Mouse (Mus musculus): Measurements from ENCODE around the gene Zfp955a. TPM values are rescaled to one million over a fixed set of nuclear protein-coding genes. Genes with fewer than 3 reads are reported as not detected.
"Not testable (repeated sequence)": the region's sequence is repeated elsewhere in the genome, so short reads cannot be mapped to it uniquely, and the experiment has no call there.

Zfp955a gene
- polyA plus RNA-seq (2014; fragmentation: Nextera tagmentation; extraction: Ambion mirVana): 18.9 and 20.0 TPM in 2 replicates

DNA sequence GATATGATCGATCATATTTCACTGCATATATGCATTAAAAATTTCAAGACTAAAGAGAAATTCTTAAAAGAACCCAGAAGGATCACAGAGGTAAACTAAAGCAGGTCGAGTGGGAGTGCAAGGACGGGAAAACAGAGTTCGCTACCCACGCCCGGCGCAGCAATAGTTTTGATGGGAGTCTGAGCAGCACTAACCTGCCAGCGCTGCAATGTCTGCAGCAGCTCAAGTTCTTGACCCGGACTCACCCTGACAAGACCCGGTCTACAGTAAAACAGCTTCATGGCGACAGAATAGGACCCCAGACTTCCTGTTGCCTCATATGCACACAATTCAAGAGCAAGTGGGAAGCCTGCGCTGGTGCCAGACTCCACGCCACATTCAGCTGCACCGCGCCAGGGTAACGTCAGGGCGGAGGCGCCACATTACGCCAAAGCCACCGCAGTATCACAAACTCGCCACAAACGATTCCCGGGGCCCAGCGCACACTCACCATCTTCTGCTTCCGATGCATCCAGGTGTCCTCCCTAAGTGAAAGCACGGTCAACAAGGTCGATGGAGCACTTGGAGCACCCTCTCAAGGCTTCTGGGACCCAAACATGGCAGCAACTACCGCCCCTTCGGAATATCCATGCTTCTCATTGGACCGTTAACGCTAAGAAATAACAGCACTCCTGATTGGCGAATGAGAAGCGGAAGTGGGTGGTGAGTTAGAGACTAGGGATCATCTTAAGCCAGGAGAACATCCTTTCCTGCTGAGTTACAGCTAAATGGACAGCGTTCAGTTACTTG is at the start of gene Zfp955a:
Zfp955a (minus strand) TSS at position 616 of the 789 bp plus-strand sequence.
- not testable (repeated sequence) for H3K27ac ChIP-seq (ENCODE audit: low read depth); H3K9me3 ChIP-seq (ENCODE audit: low read depth, low read length); H3K27me3 ChIP-seq (ENCODE audit: insufficient read depth, low read length); H3K4me1 ChIP-seq (ENCODE audit: insufficient read depth); DNase-seq; H3K9ac ChIP-seq; H3K36me3 ChIP-seq (ENCODE audit: insufficient read depth); H3K4me3 ChIP-seq (ENCODE audit: low read depth, low read length)
- WGBS: 29% methylated on average over 1 of the region's 34 CpGs
- peak within 1 kb of the TSS; percentile 23; the same call in 1 of the 2 replicates for H3K4me2 ChIP-seq
- peak; percentile 100 for ATAC-seq (ENCODE audit: insufficient read depth)

DNA sequence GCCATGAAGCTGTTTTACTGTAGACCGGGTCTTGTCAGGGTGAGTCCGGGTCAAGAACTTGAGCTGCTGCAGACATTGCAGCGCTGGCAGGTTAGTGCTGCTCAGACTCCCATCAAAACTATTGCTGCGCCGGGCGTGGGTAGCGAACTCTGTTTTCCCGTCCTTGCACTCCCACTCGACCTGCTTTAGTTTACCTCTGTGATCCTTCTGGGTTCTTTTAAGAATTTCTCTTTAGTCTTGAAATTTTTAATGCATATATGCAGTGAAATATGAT is 34.9 kb upstream of the Zfp955a start:
- not testable (repeated sequence) for ATAC-seq (ENCODE audit: insufficient read depth); H3K27ac ChIP-seq (ENCODE audit: low read depth); H3K4me3 ChIP-seq (ENCODE audit: low read depth, low read length); DNase-seq; H3K4me1 ChIP-seq (ENCODE audit: insufficient read depth); H3K27me3 ChIP-seq (ENCODE audit: insufficient read depth, low read length); H3K36me3 ChIP-seq (ENCODE audit: insufficient read depth); H3K9ac ChIP-seq; H3K9me3 ChIP-seq (ENCODE audit: low read depth, low read length); H3K4me2 ChIP-seq
- WGBS: no CpG with 5 or more reads among the region's 9 CpGs

DNA sequence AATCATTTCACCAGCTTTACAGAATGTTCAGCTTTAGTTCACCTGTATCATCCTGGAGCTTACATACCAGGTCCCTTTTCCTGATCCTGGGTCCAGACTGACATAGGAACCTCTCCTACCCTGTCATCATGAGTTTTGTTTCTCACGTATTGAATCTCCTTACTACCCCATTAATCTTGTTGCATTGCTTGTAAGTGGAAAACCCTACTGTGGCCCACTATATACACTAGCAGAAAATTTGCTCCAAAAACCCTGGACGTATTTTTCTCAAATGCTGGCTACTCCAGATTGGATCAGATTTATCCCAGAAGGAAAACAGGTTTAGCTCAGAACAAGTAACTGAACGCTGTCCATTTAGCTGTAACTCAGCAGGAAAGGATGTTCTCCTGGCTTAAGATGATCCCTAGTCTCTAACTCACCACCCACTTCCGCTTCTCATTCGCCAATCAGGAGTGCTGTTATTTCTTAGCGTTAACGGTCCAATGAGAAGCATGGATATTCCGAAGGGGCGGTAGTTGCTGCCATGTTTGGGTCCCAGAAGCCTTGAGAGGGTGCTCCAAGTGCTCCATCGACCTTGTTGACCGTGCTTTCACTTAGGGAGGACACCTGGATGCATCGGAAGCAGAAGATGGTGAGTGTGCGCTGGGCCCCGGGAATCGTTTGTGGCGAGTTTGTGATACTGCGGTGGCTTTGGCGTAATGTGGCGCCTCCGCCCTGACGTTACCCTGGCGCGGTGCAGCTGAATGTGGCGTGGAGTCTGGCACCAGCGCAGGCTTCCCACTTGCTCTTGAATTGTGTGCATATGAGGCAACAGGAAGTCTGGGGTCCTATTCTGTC is 34.3 kb upstream of the Zfp955a start, which contains the start of gene Zfp955b:
Zfp955b (plus strand) TSS at position 506 of the 837 bp plus-strand sequence.
- not testable (repeated sequence) for H3K27ac ChIP-seq (ENCODE audit: low read depth); H3K4me1 ChIP-seq (ENCODE audit: insufficient read depth); H3K9me3 ChIP-seq (ENCODE audit: low read depth, low read length); H3K4me3 ChIP-seq (ENCODE audit: low read depth, low read length); H3K9ac ChIP-seq; H3K36me3 ChIP-seq (ENCODE audit: insufficient read depth); DNase-seq; H3K27me3 ChIP-seq (ENCODE audit: insufficient read depth, low read length)
- ATAC-seq (ENCODE audit: insufficient read depth): peak; percentile 100
- no CpG with 5 or more reads among the region's 25 CpGs for WGBS
- H3K4me2 ChIP-seq: peak within 1 kb of the TSS; percentile 31; the same call in 1 of the 2 replicates

DNA sequence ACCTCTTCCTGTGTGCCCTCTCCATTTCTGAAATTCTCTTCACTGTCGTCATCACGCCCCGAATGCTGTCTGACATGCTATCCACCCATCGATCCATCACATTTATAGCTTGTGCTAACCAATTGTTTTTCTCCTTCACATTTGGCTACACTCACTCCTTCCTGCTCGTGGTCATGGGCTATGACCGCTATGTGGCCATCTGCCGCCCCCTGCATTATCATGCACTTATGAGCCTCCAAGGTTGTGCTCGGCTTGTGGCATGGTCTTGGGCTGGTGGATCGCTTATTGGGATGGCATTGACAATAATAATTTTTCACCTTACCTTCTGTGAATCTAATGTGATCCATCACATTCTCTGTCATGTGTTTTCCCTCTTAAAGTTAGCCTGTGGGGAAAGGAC is 14.0 kb upstream of the Zfp955a start:
- no peak for ATAC-seq (ENCODE audit: insufficient read depth)
- Histone ChIP-seq H3K9ac (no peak overlapping the region), H3K36me3 (ENCODE audit: insufficient read depth) (no peaks in the 10 kb centered on the region), H3K27me3 (ENCODE audit: insufficient read depth, low read length) (no peaks in the 10 kb centered on the region), H3K4me2 (no peak overlapping the region), H3K4me3 (ENCODE audit: low read depth, low read length) (no peak overlapping the region), H3K9me3 (ENCODE audit: low read depth, low read length) (no peaks in the 10 kb centered on the region), H3K27ac (ENCODE audit: low read depth) (no peak overlapping the region), H3K4me1 (ENCODE audit: insufficient read depth) (no peaks in the 10 kb centered on the region)
- no peak for TF ChIP-seq CTCF (IDR thresholded peaks at IDR 0.05; ENCODE audit: low read depth)
- DNase-seq: no peak
- WGBS: 86% methylated on average over 9 of the region's 9 CpGs

DNA sequence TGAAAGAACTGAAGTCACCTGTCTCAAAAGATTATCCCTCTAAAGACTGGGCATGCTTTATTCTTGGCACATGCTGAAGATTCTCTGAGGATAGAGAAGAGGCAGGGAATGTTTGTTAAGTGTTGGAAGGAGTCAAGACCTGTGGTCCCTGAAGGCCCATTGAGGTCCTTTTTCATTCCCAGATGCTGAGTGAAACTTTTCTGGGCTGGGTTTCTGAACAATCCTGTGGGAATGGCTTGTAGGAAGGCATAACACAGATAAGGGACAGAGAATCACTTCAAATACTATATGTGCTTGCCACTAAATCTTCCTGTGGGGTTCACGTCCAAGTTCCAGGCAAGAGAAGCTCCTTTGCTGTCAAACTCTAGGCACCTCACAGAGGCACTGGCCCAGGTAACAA is 9.4 kb upstream of the Zfp955a start, which contains the start of gene Olfr63:
Olfr63 (plus strand) TSS at position 301 of the 400 bp plus-strand sequence.
- Histone ChIP-seq H3K4me1 (ENCODE audit: insufficient read depth) (no peaks in the 10 kb centered on the region), H3K4me3 (ENCODE audit: low read depth, low read length) (no peak within 1 kb of the TSS), H3K9me3 (ENCODE audit: low read depth, low read length) (no peaks in the 10 kb centered on the region), H3K27ac (ENCODE audit: low read depth) (no peak within 1 kb of the TSS), H3K9ac (no peak within 1 kb of the TSS), H3K4me2 (no peak within 1 kb of the TSS), H3K36me3 (ENCODE audit: insufficient read depth) (no peaks in the 10 kb centered on the region), H3K27me3 (ENCODE audit: insufficient read depth, low read length) (no peaks in the 10 kb centered on the region)
- DNase-seq (no peak), ATAC-seq (ENCODE audit: insufficient read depth) (no peak)
- TF ChIP-seq CTCF (IDR thresholded peaks at IDR 0.05; ENCODE audit: low read depth): no peak
- 65% methylated on average over 1 of the region's 1 CpGs for WGBS

DNA sequence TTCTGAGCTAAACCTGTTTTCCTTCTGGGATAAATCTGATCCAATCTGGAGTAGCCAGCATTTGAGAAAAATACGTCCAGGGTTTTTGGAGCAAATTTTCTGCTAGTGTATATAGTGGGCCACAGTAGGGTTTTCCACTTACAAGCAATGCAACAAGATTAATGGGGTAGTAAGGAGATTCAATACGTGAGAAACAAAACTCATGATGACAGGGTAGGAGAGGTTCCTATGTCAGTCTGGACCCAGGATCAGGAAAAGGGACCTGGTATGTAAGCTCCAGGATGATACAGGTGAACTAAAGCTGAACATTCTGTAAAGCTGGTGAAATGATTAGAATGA is 343 bp upstream of the Zfp955a start:
- not testable (repeated sequence) for H3K4me1 ChIP-seq (ENCODE audit: insufficient read depth); H3K27ac ChIP-seq (ENCODE audit: low read depth); ATAC-seq (ENCODE audit: insufficient read depth); H3K36me3 ChIP-seq (ENCODE audit: insufficient read depth); H3K9me3 ChIP-seq (ENCODE audit: low read depth, low read length); H3K27me3 ChIP-seq (ENCODE audit: insufficient read depth, low read length); H3K4me2 ChIP-seq; H3K4me3 ChIP-seq (ENCODE audit: low read depth, low read length); DNase-seq; H3K9ac ChIP-seq
- no CpG with 5 or more reads among the region's 2 CpGs for WGBS

DNA sequence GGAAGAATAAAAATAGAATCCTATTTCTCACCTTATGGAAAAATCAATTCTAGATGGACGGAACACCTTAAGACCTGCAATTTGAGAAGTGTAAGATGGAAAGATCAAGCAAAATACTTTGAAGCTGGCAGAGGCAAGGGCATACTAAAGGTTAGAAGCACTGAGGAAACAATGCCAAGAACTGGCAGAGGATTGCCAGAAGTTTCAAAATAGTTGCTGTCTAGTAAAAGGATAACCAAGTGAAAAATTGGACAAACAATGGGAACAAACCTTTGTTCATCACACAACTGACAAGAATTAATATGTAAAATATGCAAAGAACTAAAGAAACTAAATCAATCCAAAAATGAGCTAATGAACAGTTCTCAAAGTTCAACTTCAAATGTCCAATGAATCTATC is 18.3 kb downstream of the Zfp955a start:
- not testable (repeated sequence) for H3K9ac ChIP-seq; H3K9me3 ChIP-seq (ENCODE audit: low read depth, low read length); H3K27ac ChIP-seq (ENCODE audit: low read depth); ATAC-seq (ENCODE audit: insufficient read depth); H3K4me3 ChIP-seq (ENCODE audit: low read depth, low read length); DNase-seq; H3K4me1 ChIP-seq (ENCODE audit: insufficient read depth); H3K4me2 ChIP-seq; H3K27me3 ChIP-seq (ENCODE audit: insufficient read depth, low read length)
- 96% methylated on average over 1 of the region's 1 CpGs for WGBS
- H3K36me3 ChIP-seq (ENCODE audit: insufficient read depth): peaks cover 13% of the 10 kb centered on the region
